Mouse (Mus musculus) G1E-ER4 (cell line): ENCODE data around the gene Ncln. TPM values are rescaled to one million over a fixed set of nuclear protein-coding genes. Genes with fewer than 3 reads are reported as not detected.

Source experiments
- GATA1 ChIP-seq: IDR thresholded peaks from one replicate; pipeline ENCODE4 v1.8.0; 2012; ENCODE audit warnings: low read length, inconsistent platforms
- polyA plus RNA-seq: library from polyadenylated mRNA; stranded (reverse); fragments of >175 nt; gene quantifications from 2 replicates; pipeline ENCODE4 v1.2.3, GENCODE M21; 2012

The Ncln gene
- polyA plus RNA-seq, 1 experiment = 349 TPM

GRCm38 (mm10) chr10:81523142-81523541 lies 26.9 kb upstream of the Ncln start:
- no peak for TF ChIP-seq GATA1

GRCm38 (mm10) chr10:81519978-81520365 lies 23.8 kb upstream of the Ncln start:
- no peak for TF ChIP-seq GATA1

- TF ChIP-seq GATA1 = peak; percentile 40
These were observed 23.2 kb upstream of the Ncln start for GRCm38 (mm10) chr10:81519227-81519977.

GRCm38 (mm10) chr10:81518546-81518945 lies 22.4 kb upstream of the Ncln start:
- no peak for TF ChIP-seq GATA1

- no peak for TF ChIP-seq GATA1
These were observed 21.0 kb upstream of the Ncln start for GRCm38 (mm10) chr10:81517227-81517626.

- TF ChIP-seq GATA1 = no peak
These were observed 17.6 kb upstream of the Ncln start for GRCm38 (mm10) chr10:81513798-81514197.

- TF ChIP-seq GATA1 = no peak
These were observed 14.1 kb upstream of the Ncln start for GRCm38 (mm10) chr10:81510246-81510810.

- TF ChIP-seq GATA1 = no peak
These were observed 11.7 kb upstream of the Ncln start for GRCm38 (mm10) chr10:81507691-81508489.

GRCm38 (mm10) chr10:81507095-81507494 lies 10.9 kb upstream of the Ncln start:
- no peak for TF ChIP-seq GATA1

- no peak for TF ChIP-seq GATA1
These were observed 8.9 kb upstream of the Ncln start for GRCm38 (mm10) chr10:81505016-81505664.

- no peak for TF ChIP-seq GATA1
These were observed 6.5 kb upstream of the Ncln start for GRCm38 (mm10) chr10:81502658-81503057.

- TF ChIP-seq GATA1 = no peak
These were observed 5.7 kb upstream of the Ncln start for GRCm38 (mm10) chr10:81501863-81502262.

GRCm38 (mm10) chr10:81500032-81500431 lies 3.8 kb upstream of the Ncln start, which contains the start of gene S1pr4:
Gene S1pr4 (minus strand): TSS chr10:81500132.
- no peak for TF ChIP-seq GATA1

- TF ChIP-seq GATA1 = no peak
These were observed 3.2 kb upstream of the Ncln start for GRCm38 (mm10) chr10:81499250-81499901.
